Mouse (Mus musculus) ES-Bruce4 (cell line): ENCODE data around the gene Kpna4.

Source experiments
- CTCF ChIP-seq: IDR thresholded peaks from one replicate; pipeline ENCODE4 v1.8.1; 2011; ENCODE audit warnings: low read depth, low read length
- EP300 ChIP-seq: IDR thresholded peaks from 2 replicates; pipeline ENCODE4 v1.6.1; 2011; ENCODE audit warnings: low read depth, low read length; ENCODE audit not compliant: insufficient read depth
- POLR2A ChIP-seq: IDR thresholded peaks from one replicate; pipeline ENCODE4 v1.8.1; 2011; ENCODE audit warnings: low read length; ENCODE audit not compliant: insufficient read depth

DNA sequence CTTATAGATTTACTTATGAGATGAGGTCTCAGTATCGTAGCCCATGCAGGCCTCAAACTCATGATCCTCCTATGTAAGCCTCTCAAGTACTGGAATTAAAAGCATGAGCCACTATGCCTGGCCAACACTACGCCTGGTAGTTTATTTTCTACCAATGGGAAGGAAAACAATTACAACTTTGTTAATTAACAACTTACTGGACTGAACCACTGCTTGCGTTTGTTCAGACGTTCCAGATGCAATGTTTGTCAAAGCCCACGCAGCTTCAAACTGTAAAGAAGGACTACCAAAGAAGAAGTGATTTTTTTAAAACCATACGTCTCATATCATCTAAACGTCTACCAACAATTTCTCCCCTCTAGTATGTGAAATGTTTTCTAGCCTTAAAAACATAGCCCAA is 32.5 kb downstream of the Kpna4 start:
- TF ChIP-seq CTCF (no peak), EP300 (no peak), POLR2A (no peak)
